Mouse (Mus musculus) CD4-positive helper T cell, adult 2 months (primary cell): ENCODE measurements at regions not wholly inside any gene's neighbourhood (a gene's known extent, or its start where the extent isn't known, plus 50 kb on each side); places are given as distances from the start of the nearest gene placed in this dataset.
A peak's percentile ranks its signal among the peaks of the same experiment; 100 is the strongest.

Experiments
- DNase-seq: peaks from one replicate; pipeline ENCODE4 v3.0.0-alpha.2; 2012; ENCODE audit warnings: low read depth, missing footprints, low spot score

GRCm38 (mm10) chr15:84616880-84617279, 52.5 kb upstream of the Prr5 start:
- DNase-seq: peak; percentile 47

- DNase-seq: peak; percentile 53
Observed at GRCm38 (mm10) chr15:84613536-84614527, 55.6 kb upstream of the Prr5 start.

GRCm38 (mm10) chr15:84612961-84613360, 55.3 kb upstream of the Rtl6 start:
- no peak for DNase-seq

- peak; percentile 11 for DNase-seq
Observed at GRCm38 (mm10) chr15:84609825-84610442, 52.3 kb upstream of the Rtl6 start.

- no peak for DNase-seq
Observed at GRCm38 (mm10) chr15:84609063-84609462, 51.4 kb upstream of the Rtl6 start.
